Mouse (Mus musculus): ENCODE measurements around the gene Ralgds. TPM values are rescaled to one million over a fixed set of nuclear protein-coding genes. Genes with fewer than 3 reads are reported as not detected.

The Ralgds gene
- polyA plus RNA-seq, 2 experiments, result 61.6 to 86.6 TPM

DNA sequence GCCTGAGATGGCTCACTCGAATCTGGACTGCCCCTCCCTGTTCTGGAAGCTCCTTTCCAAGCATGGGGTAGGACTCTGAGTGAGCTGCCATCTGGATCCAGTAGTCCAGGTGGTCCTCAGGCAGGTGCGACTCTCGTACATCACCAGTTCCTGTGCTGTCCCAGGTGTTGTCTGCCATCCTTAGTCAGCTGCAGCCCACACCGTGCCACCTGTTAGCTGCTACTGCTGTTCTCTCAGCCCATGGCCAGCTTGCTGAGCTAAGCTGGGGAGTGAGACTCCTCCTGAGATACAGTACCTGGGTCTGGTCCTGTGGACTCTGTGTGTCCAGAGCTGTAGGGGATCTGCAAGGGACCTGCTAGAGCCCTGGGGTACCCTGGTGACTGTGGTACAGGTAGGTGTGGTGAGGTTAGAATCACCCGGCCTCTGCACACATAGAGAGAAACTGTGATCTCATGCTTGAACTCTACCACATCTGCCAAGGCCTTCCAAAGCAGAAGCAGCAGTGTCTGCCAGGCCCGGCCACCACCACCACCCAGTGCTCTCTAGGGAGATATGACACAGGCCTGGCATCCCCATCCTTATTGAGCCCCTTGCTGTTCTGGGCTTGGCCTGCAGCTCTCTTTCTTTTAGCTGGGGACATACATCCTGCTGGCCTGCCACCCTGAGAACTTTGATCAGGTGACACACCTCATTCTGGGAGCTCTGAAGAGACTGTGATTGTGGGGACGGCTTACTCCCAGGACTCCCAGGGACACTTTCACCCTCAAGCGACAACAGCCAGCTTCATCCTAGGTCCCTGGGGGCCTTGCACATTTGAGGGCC lies 25.3 kb downstream of the Ralgds start:
- Histone ChIP-seq H3K9me3 (ENCODE audit: control insufficient read depth, low read length) (no peaks in the 10 kb centered on the region), H3K4me2 (replicated peaks; ENCODE audit: low read depth, low read length, severe bottlenecking) (no peak overlapping the region), H3K27me3 (ENCODE audit: control insufficient read depth, insufficient read depth, low read length) (no peaks in the 10 kb centered on the region), H3K4me1 (ENCODE audit: control insufficient read depth, insufficient read depth, low read length) (peaks cover 51% of the 10 kb centered on the region), H3K4me3 (replicated peaks; ENCODE audit: low read length) (no peak overlapping the region), H3K9ac (ENCODE audit: low read depth, low read length, severe bottlenecking) (peak overlapping the region; percentile 16; the same call in 1 of the 2 replicates), H3K36me3 (ENCODE audit: control insufficient read depth, insufficient read depth, low read length) (peaks cover 34% of the 10 kb centered on the region), H3K27ac (replicated peaks; ENCODE audit: low read depth, low read length) (peak overlapping the region; percentile 67; the same call in 1 of the 2 replicates)
- no peak for DNase-seq (ENCODE audit: low spot score)
- WGBS, result 68% methylated on average over 8 of the region's 8 CpGs
- ATAC-seq (ENCODE audit: low FRiP score, low read depth), result no peak
- no peak for TF ChIP-seq POLR2A (IDR thresholded peaks at IDR 0.05; ENCODE audit: borderline replicate concordance, extremely low read depth, insufficient read depth, insufficient read length)

GRCm38 (mm10) chr2:28538817-28539128 lies 25.8 kb downstream of the Ralgds start:
- peaks cover 39% of the 10 kb centered on the region for H3K36me3 ChIP-seq (ENCODE audit: control insufficient read depth, insufficient read depth, low read length)
- DNase-seq (ENCODE audit: low spot score) (no peak), ATAC-seq (ENCODE audit: low FRiP score, low read depth) (peak; percentile 37; the same call in 1 of the 2 replicates)
- H3K27me3 ChIP-seq (ENCODE audit: control insufficient read depth, insufficient read depth, low read length), result no peaks in the 10 kb centered on the region
- peak overlapping the region; percentile 67 for H3K27ac ChIP-seq (replicated peaks; ENCODE audit: low read depth, low read length)
- no peaks in the 10 kb centered on the region for H3K9me3 ChIP-seq (ENCODE audit: control insufficient read depth, low read length)
- H3K4me1 ChIP-seq (ENCODE audit: control insufficient read depth, insufficient read depth, low read length), result peaks cover 51% of the 10 kb centered on the region
- TF ChIP-seq POLR2A (IDR thresholded peaks at IDR 0.05; ENCODE audit: borderline replicate concordance, extremely low read depth, insufficient read depth, insufficient read length), result no peak
- WGBS, result 57% methylated on average over 1 of the region's 1 CpGs
- H3K9ac ChIP-seq (ENCODE audit: low read depth, low read length, severe bottlenecking), result 0 out of 2 replicates have a peak overlapping the region, but pooled peaks have one; percentile 16
- 0 out of 2 replicates have a peak overlapping the region, but pooled peaks have one; percentile 5 for H3K4me2 ChIP-seq (replicated peaks; ENCODE audit: low read depth, low read length, severe bottlenecking)
- no peak overlapping the region for H3K4me3 ChIP-seq (replicated peaks; ENCODE audit: low read length)

GRCm38 (mm10) chr2:28539206-28539605 lies 26.3 kb downstream of the Ralgds start:
- WGBS, result 35% methylated on average over 7 of the region's 7 CpGs
- ATAC-seq (ENCODE audit: low FRiP score, low read depth) (peak; percentile 74), DNase-seq (ENCODE audit: low spot score) (peak; percentile 55)
- Histone ChIP-seq H3K4me1 (ENCODE audit: control insufficient read depth, insufficient read depth, low read length) (peaks cover 48% of the 10 kb centered on the region), H3K9ac (ENCODE audit: low read depth, low read length, severe bottlenecking) (0 out of 2 replicates have a peak overlapping the region, but pooled peaks have one; percentile 16), H3K4me3 (replicated peaks; ENCODE audit: low read length) (no peak overlapping the region), H3K36me3 (ENCODE audit: control insufficient read depth, insufficient read depth, low read length) (peaks cover 44% of the 10 kb centered on the region), H3K9me3 (ENCODE audit: control insufficient read depth, low read length) (no peaks in the 10 kb centered on the region), H3K27me3 (ENCODE audit: control insufficient read depth, insufficient read depth, low read length) (no peaks in the 10 kb centered on the region), H3K4me2 (replicated peaks; ENCODE audit: low read depth, low read length, severe bottlenecking) (0 out of 2 replicates have a peak overlapping the region, but pooled peaks have one; percentile 5), H3K27ac (replicated peaks; ENCODE audit: low read depth, low read length) (peak overlapping the region; percentile 67)
- no peak for TF ChIP-seq POLR2A (IDR thresholded peaks at IDR 0.05; ENCODE audit: borderline replicate concordance, extremely low read depth, insufficient read depth, insufficient read length)

- no peak for ATAC-seq (ENCODE audit: low FRiP score, low read depth)
- 77% methylated on average over 2 of the region's 2 CpGs for WGBS
These were observed 27.0 kb downstream of the Ralgds start for GRCm38 (mm10) chr2:28539949-28540348.

GRCm38 (mm10) chr2:28540587-28541227 lies 27.8 kb downstream of the Ralgds start:
- no peak for TF ChIP-seq POLR2A (IDR thresholded peaks at IDR 0.05; ENCODE audit: borderline replicate concordance, extremely low read depth, insufficient read depth, insufficient read length)
- ATAC-seq (ENCODE audit: low FRiP score, low read depth) (no peak), DNase-seq (ENCODE audit: low spot score) (no peak)
- peaks cover 59% of the 10 kb centered on the region for H3K36me3 ChIP-seq (ENCODE audit: control insufficient read depth, insufficient read depth, low read length)
- H3K4me2 ChIP-seq (replicated peaks; ENCODE audit: low read depth, low read length, severe bottlenecking), result no peak overlapping the region
- no peaks in the 10 kb centered on the region for H3K27me3 ChIP-seq (ENCODE audit: control insufficient read depth, insufficient read depth, low read length)
- H3K9me3 ChIP-seq (ENCODE audit: control insufficient read depth, low read length), result no peaks in the 10 kb centered on the region
- no peak overlapping the region for H3K9ac ChIP-seq (ENCODE audit: low read depth, low read length, severe bottlenecking)
- WGBS, result 89% methylated on average over 8 of the region's 8 CpGs
- H3K4me1 ChIP-seq (ENCODE audit: control insufficient read depth, insufficient read depth, low read length), result peaks cover 33% of the 10 kb centered on the region
- no peak overlapping the region for H3K4me3 ChIP-seq (replicated peaks; ENCODE audit: low read length)
- H3K27ac ChIP-seq (replicated peaks; ENCODE audit: low read depth, low read length), result no peak overlapping the region

More at GRCm38 (mm10) chr2:28539949-28540348, 27.0 kb downstream of the Ralgds start:
- Histone ChIP-seq H3K4me1 (ENCODE audit: control insufficient read depth, insufficient read depth, low read length) (peaks cover 40% of the 10 kb centered on the region), H3K4me3 (replicated peaks; ENCODE audit: low read length) (no peak overlapping the region), H3K27me3 (ENCODE audit: control insufficient read depth, insufficient read depth, low read length) (no peaks in the 10 kb centered on the region), H3K36me3 (ENCODE audit: control insufficient read depth, insufficient read depth, low read length) (peaks cover 51% of the 10 kb centered on the region), H3K27ac (replicated peaks; ENCODE audit: low read depth, low read length) (no peak overlapping the region), H3K4me2 (replicated peaks; ENCODE audit: low read depth, low read length, severe bottlenecking) (no peak overlapping the region), H3K9ac (ENCODE audit: low read depth, low read length, severe bottlenecking) (0 out of 2 replicates have a peak overlapping the region, but pooled peaks have one; percentile 6), H3K9me3 (ENCODE audit: control insufficient read depth, low read length) (no peaks in the 10 kb centered on the region)
- no peak for DNase-seq (ENCODE audit: low spot score)
- TF ChIP-seq POLR2A (IDR thresholded peaks at IDR 0.05; ENCODE audit: borderline replicate concordance, extremely low read depth, insufficient read depth, insufficient read length), result no peak

Data from limb, embryonic 14.5 days (tissue).